Mouse (Mus musculus): Measurements from ENCODE around the gene Tppp3. TPM values are rescaled to one million over a fixed set of nuclear protein-coding genes. Genes with fewer than 3 reads are reported as not detected.

Gene Tppp3
- polyA plus RNA-seq, 1 experiment from 2014 or later = 3.2 TPM

GRCm38 (mm10) chr8:105494566-105494965 is 23.2 kb upstream of the Tppp3 start:
- H3K27ac ChIP-seq (ENCODE audit: low read depth, low read length) = no peak overlapping the region
- peaks cover 15% of the 10 kb centered on the region for H3K4me1 ChIP-seq (replicated peaks; ENCODE audit: control insufficient read depth, insufficient read depth, low read length)
- H3K27me3 ChIP-seq (replicated peaks; ENCODE audit: control insufficient read depth, insufficient read depth, low read length) = no peaks in the 10 kb centered on the region
- no peak overlapping the region for H3K9ac ChIP-seq (ENCODE audit: low read depth, low read length)
- WGBS = 65% methylated on average over 3 of the region's 3 CpGs
- no peak overlapping the region for H3K4me2 ChIP-seq
- DNase-seq (ENCODE audit: low spot score) = no peak
- H3K36me3 ChIP-seq (ENCODE audit: control insufficient read depth, insufficient read depth, low read length) = no peaks in the 10 kb centered on the region
- no peaks in the 10 kb centered on the region for H3K9me3 ChIP-seq (ENCODE audit: control insufficient read depth, low read length)
- no peak overlapping the region for H3K4me3 ChIP-seq (ENCODE audit: low read depth, low read length)
- ATAC-seq (replicated peaks; ENCODE audit: low FRiP score) = no peak

- WGBS = 52% methylated on average over 3 of the region's 3 CpGs
- no peak for DNase-seq (ENCODE audit: low spot score)
Observed at GRCm38 (mm10) chr8:105493495-105493894, 22.2 kb upstream of the Tppp3 start.

GRCm38 (mm10) chr8:105489281-105489680 is 18.0 kb upstream of the Tppp3 start:
- Histone ChIP-seq H3K9ac (ENCODE audit: low read depth, low read length) (no peak overlapping the region), H3K27me3 (replicated peaks; ENCODE audit: control insufficient read depth, insufficient read depth, low read length) (no peaks in the 10 kb centered on the region), H3K27ac (ENCODE audit: low read depth, low read length) (no peak overlapping the region), H3K36me3 (ENCODE audit: control insufficient read depth, insufficient read depth, low read length) (no peaks in the 10 kb centered on the region), H3K4me3 (ENCODE audit: low read depth, low read length) (no peak overlapping the region), H3K4me2 (no peak overlapping the region), H3K4me1 (replicated peaks; ENCODE audit: control insufficient read depth, insufficient read depth, low read length) (peaks cover 8% of the 10 kb centered on the region; the same call in 1 of the 2 replicates), H3K9me3 (ENCODE audit: control insufficient read depth, low read length) (no peaks in the 10 kb centered on the region)
- DNase-seq (ENCODE audit: low spot score) (no peak), ATAC-seq (replicated peaks; ENCODE audit: low FRiP score) (no peak)
- WGBS = 53% methylated on average over 1 of the region's 1 CpGs

More at GRCm38 (mm10) chr8:105493495-105493894, 22.2 kb upstream of the Tppp3 start:
- no peak overlapping the region for H3K9ac ChIP-seq (ENCODE audit: low read depth, low read length)
- no peak for ATAC-seq (replicated peaks; ENCODE audit: low FRiP score)
- H3K9me3 ChIP-seq (ENCODE audit: control insufficient read depth, low read length) = no peaks in the 10 kb centered on the region
- H3K4me2 ChIP-seq = no peak overlapping the region
- H3K27ac ChIP-seq (ENCODE audit: low read depth, low read length) = no peak overlapping the region
- peaks cover 15% of the 10 kb centered on the region for H3K4me1 ChIP-seq (replicated peaks; ENCODE audit: control insufficient read depth, insufficient read depth, low read length)
- no peaks in the 10 kb centered on the region for H3K36me3 ChIP-seq (ENCODE audit: control insufficient read depth, insufficient read depth, low read length)
- no peaks in the 10 kb centered on the region for H3K27me3 ChIP-seq (replicated peaks; ENCODE audit: control insufficient read depth, insufficient read depth, low read length)
- H3K4me3 ChIP-seq (ENCODE audit: low read depth, low read length) = no peak overlapping the region

GRCm38 (mm10) chr8:105488082-105488481 is 16.8 kb upstream of the Tppp3 start:
- Histone ChIP-seq H3K27ac (ENCODE audit: low read depth, low read length) (no peak overlapping the region), H3K4me1 (replicated peaks; ENCODE audit: control insufficient read depth, insufficient read depth, low read length) (peaks cover 8% of the 10 kb centered on the region; the same call in 1 of the 2 replicates), H3K9ac (ENCODE audit: low read depth, low read length) (no peak overlapping the region), H3K4me2 (no peak overlapping the region), H3K36me3 (ENCODE audit: control insufficient read depth, insufficient read depth, low read length) (no peaks in the 10 kb centered on the region), H3K9me3 (ENCODE audit: control insufficient read depth, low read length) (no peaks in the 10 kb centered on the region), H3K27me3 (replicated peaks; ENCODE audit: control insufficient read depth, insufficient read depth, low read length) (no peaks in the 10 kb centered on the region), H3K4me3 (ENCODE audit: low read depth, low read length) (no peak overlapping the region)
- no peak for DNase-seq (ENCODE audit: low spot score)
- WGBS = 78% methylated on average over 3 of the region's 3 CpGs
- no peak for ATAC-seq (replicated peaks; ENCODE audit: low FRiP score)

GRCm38 (mm10) chr8:105484392-105484791 is 13.1 kb upstream of the Tppp3 start:
- no peaks in the 10 kb centered on the region for H3K27me3 ChIP-seq (replicated peaks; ENCODE audit: control insufficient read depth, insufficient read depth, low read length)
- H3K4me2 ChIP-seq = no peak overlapping the region
- peak; percentile 56 for DNase-seq (ENCODE audit: low spot score)
- 0 out of 2 replicates have a peak overlapping the region, but pooled peaks have one; percentile 17 for H3K27ac ChIP-seq (ENCODE audit: low read depth, low read length)
- no peak overlapping the region for H3K4me3 ChIP-seq (ENCODE audit: low read depth, low read length)
- no peaks in the 10 kb centered on the region; the same call in 1 of the 2 replicates for H3K4me1 ChIP-seq (replicated peaks; ENCODE audit: control insufficient read depth, insufficient read depth, low read length)
- no peaks in the 10 kb centered on the region for H3K36me3 ChIP-seq (ENCODE audit: control insufficient read depth, insufficient read depth, low read length)
- no peak for ATAC-seq (replicated peaks; ENCODE audit: low FRiP score)
- 41% methylated on average over 2 of the region's 2 CpGs for WGBS
- H3K9me3 ChIP-seq (ENCODE audit: control insufficient read depth, low read length) = no peaks in the 10 kb centered on the region
- no peak overlapping the region for H3K9ac ChIP-seq (ENCODE audit: low read depth, low read length)

- Histone ChIP-seq H3K4me3 (ENCODE audit: low read depth, low read length) (no peak overlapping the region), H3K4me1 (replicated peaks; ENCODE audit: control insufficient read depth, insufficient read depth, low read length) (no peaks in the 10 kb centered on the region; the same call in 1 of the 2 replicates), H3K9me3 (ENCODE audit: control insufficient read depth, low read length) (no peaks in the 10 kb centered on the region), H3K36me3 (ENCODE audit: control insufficient read depth, insufficient read depth, low read length) (no peaks in the 10 kb centered on the region), H3K4me2 (no peak overlapping the region), H3K9ac (ENCODE audit: low read depth, low read length) (no peak overlapping the region), H3K27me3 (replicated peaks; ENCODE audit: control insufficient read depth, insufficient read depth, low read length) (no peaks in the 10 kb centered on the region), H3K27ac (ENCODE audit: low read depth, low read length) (no peak overlapping the region)
- DNase-seq (ENCODE audit: low spot score) = no peak
- WGBS = 62% methylated on average over 3 of the region's 3 CpGs
- no peak for ATAC-seq (replicated peaks; ENCODE audit: low FRiP score)
Observed at GRCm38 (mm10) chr8:105484030-105484368, 12.7 kb upstream of the Tppp3 start.

GRCm38 (mm10) chr8:105483212-105484029 is 12.1 kb upstream of the Tppp3 start:
- H3K4me1 ChIP-seq (replicated peaks; ENCODE audit: control insufficient read depth, insufficient read depth, low read length) = no peaks in the 10 kb centered on the region; the same call in 1 of the 2 replicates
- peak; percentile 60 for ATAC-seq (replicated peaks; ENCODE audit: low FRiP score)
- no peaks in the 10 kb centered on the region for H3K9me3 ChIP-seq (ENCODE audit: control insufficient read depth, low read length)
- no peak overlapping the region for H3K4me2 ChIP-seq
- H3K27me3 ChIP-seq (replicated peaks; ENCODE audit: control insufficient read depth, insufficient read depth, low read length) = no peaks in the 10 kb centered on the region
- H3K4me3 ChIP-seq (ENCODE audit: low read depth, low read length) = no peak overlapping the region
- no peak overlapping the region for H3K9ac ChIP-seq (ENCODE audit: low read depth, low read length)
- H3K27ac ChIP-seq (ENCODE audit: low read depth, low read length) = no peak overlapping the region
- no peaks in the 10 kb centered on the region for H3K36me3 ChIP-seq (ENCODE audit: control insufficient read depth, insufficient read depth, low read length)
- 52% methylated on average over 14 of the region's 14 CpGs for WGBS
- no peak for DNase-seq (ENCODE audit: low spot score)

GRCm38 (mm10) chr8:105482123-105482522 is 10.8 kb upstream of the Tppp3 start:
- Histone ChIP-seq H3K4me3 (ENCODE audit: low read depth, low read length) (no peak overlapping the region), H3K4me2 (no peak overlapping the region), H3K27me3 (replicated peaks; ENCODE audit: control insufficient read depth, insufficient read depth, low read length) (no peaks in the 10 kb centered on the region), H3K27ac (ENCODE audit: low read depth, low read length) (no peak overlapping the region), H3K4me1 (replicated peaks; ENCODE audit: control insufficient read depth, insufficient read depth, low read length) (no peaks in the 10 kb centered on the region; the same call in 1 of the 2 replicates), H3K9ac (ENCODE audit: low read depth, low read length) (no peak overlapping the region), H3K36me3 (ENCODE audit: control insufficient read depth, insufficient read depth, low read length) (no peaks in the 10 kb centered on the region), H3K9me3 (ENCODE audit: control insufficient read depth, low read length) (no peaks in the 10 kb centered on the region)
- no peak for DNase-seq (ENCODE audit: low spot score)
- 80% methylated on average over 8 of the region's 8 CpGs for WGBS
- no peak for ATAC-seq (replicated peaks; ENCODE audit: low FRiP score)

- Histone ChIP-seq H3K9me3 (ENCODE audit: control insufficient read depth, low read length) (no peaks in the 10 kb centered on the region), H3K4me3 (ENCODE audit: low read depth, low read length) (no peak overlapping the region), H3K4me2 (no peak overlapping the region), H3K9ac (ENCODE audit: low read depth, low read length) (no peak overlapping the region), H3K27ac (ENCODE audit: low read depth, low read length) (no peak overlapping the region), H3K36me3 (ENCODE audit: control insufficient read depth, insufficient read depth, low read length) (no peaks in the 10 kb centered on the region), H3K27me3 (replicated peaks; ENCODE audit: control insufficient read depth, insufficient read depth, low read length) (no peaks in the 10 kb centered on the region), H3K4me1 (replicated peaks; ENCODE audit: control insufficient read depth, insufficient read depth, low read length) (no peaks in the 10 kb centered on the region; the same call in 1 of the 2 replicates)
- DNase-seq (ENCODE audit: low spot score) (peak; percentile 46), ATAC-seq (replicated peaks; ENCODE audit: low FRiP score) (no peak)
- WGBS = 68% methylated on average over 6 of the region's 6 CpGs
Observed at GRCm38 (mm10) chr8:105481453-105481852, 10.1 kb upstream of the Tppp3 start.

Measured in liver, embryonic 11.5 days (tissue).